Mouse (Mus musculus): ENCODE results near the gene Tex38.

DNA sequence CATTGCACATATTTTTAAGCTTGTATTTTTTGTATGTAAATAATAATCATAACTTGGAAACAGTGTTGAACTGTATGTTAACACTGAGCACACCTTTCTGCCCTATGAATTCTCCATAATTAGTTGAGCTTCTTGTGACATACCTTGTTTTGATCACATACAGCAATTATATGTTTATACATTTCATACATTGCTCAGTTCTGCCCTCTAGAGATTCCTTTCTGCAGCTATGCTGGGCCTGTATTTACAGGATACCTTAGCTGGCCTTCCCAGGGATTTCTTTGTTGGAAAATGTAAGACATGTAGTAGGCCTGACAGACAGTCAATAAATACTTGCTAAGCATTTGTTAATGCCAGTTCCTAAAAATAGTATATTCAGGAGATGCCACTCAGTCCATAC lies 38.2 kb downstream of the Tex38 start:
- TF ChIP-seq CTCF (conservative IDR thresholded peaks at IDR 0.05 in 1 of 2, IDR thresholded peaks at IDR 0.05 in 1 of 2; ENCODE audit: low read depth in 2 of 2, low read length in 2 of 2) (peak in 1 of 2 experiments; percentile 19; a peak in 1 of 4 replicates), MAFK (IDR thresholded peaks at IDR 0.05; ENCODE audit: insufficient replicate concordance, low read length) (no peak), POLR2AphosphoS2 (IDR thresholded peaks at IDR 0.05; ENCODE audit: low read depth, low read length) (no peak)

Measured in CH12.LX (cell line).